Mouse (Mus musculus): ENCODE results near the gene Car5b. TPM values are rescaled to one million over a fixed set of nuclear protein-coding genes. Genes with fewer than 3 reads are reported as not detected.
A peak's percentile ranks its signal among the peaks of the same experiment; 100 is the strongest.

Car5b gene
- total RNA-seq, 2 experiments from 2014 or later: 2.8 to 2.9 TPM

- intact Hi-C loops (cut with DNase I): no loop called here
- no peak for DNase-seq (ENCODE audit: low spot score in 2 of 2)
These were observed 45.7 kb downstream of the Car5b start for GRCm38 (mm10) chrX:163982129-163982528.

GRCm38 (mm10) chrX:163981500-163981899 is 46.3 kb downstream of the Car5b start:
- DNase-seq (ENCODE audit: low spot score in 2 of 2): no peak
- intact Hi-C loops (cut with DNase I): no loop called here

GRCm38 (mm10) chrX:163981092-163981491 is 46.7 kb downstream of the Car5b start:
- intact Hi-C loops (cut with DNase I): no loop called here
- no peak for DNase-seq (ENCODE audit: low spot score in 2 of 2)

GRCm38 (mm10) chrX:163958467-163958875 is 69.3 kb downstream of the Car5b start, which contains the start of gene Zrsr2:
TSS of gene Zrsr2 (minus strand) at chrX:163958661.
- DNase-seq (ENCODE audit: low spot score in 2 of 2): peak; percentile 67 to 83
- intact Hi-C loops (cut with DNase I): loop anchor here (5.0 kb wide), 2 partner anchors 51 to 119 kb away; partner anchors contain the start of genes Ap1s2 and Siah1b

GRCm38 (mm10) chrX:163957803-163958466 is 69.9 kb downstream of the Car5b start:
- intact Hi-C loops (cut with DNase I): loop anchor here (5.0 kb wide), 2 partner anchors 51 to 119 kb away; partner anchors contain the start of genes Ap1s2 and Siah1b
- peak in 1 of 2 experiments; percentile 55 for DNase-seq (ENCODE audit: low spot score in 2 of 2)

- intact Hi-C loops (cut with DNase I): loop anchor here (5.0 kb wide), 2 partner anchors 50 to 120 kb away; partner anchors contain the start of genes Ap1s2 and Siah1b
- DNase-seq (ENCODE audit: low spot score in 2 of 2): no peak
These were observed 70.4 kb downstream of the Car5b start for GRCm38 (mm10) chrX:163957381-163957780.

GRCm38 (mm10) chrX:163951618-163952017 is 76.2 kb downstream of the Car5b start:
- intact Hi-C loops (cut with DNase I): no loop called here
- no peak for DNase-seq (ENCODE audit: low spot score in 2 of 2)

- no peak for DNase-seq (ENCODE audit: low spot score in 2 of 2)
- intact Hi-C loops (cut with DNase I): loop anchor here (5.0 kb wide), 1 partner anchor 123 kb away; no protein-coding TSS in a partner anchor
These were observed 83.4 kb downstream of the Car5b start for GRCm38 (mm10) chrX:163944381-163944780.

GRCm38 (mm10) chrX:163938587-163938986 is 89.2 kb downstream of the Car5b start:
- DNase-seq (ENCODE audit: low spot score in 2 of 2): peak; percentile 43 to 44
- intact Hi-C loops (cut with DNase I): no loop called here

- no peak for DNase-seq (ENCODE audit: low spot score in 2 of 2)
- intact Hi-C loops (cut with DNase I): no loop called here
These were observed 93.1 kb downstream of the Car5b start for GRCm38 (mm10) chrX:163934731-163935130.

- no peak for DNase-seq (ENCODE audit: low spot score in 2 of 2)
- intact Hi-C loops (cut with DNase I): no loop called here
These were observed 98.2 kb downstream of the Car5b start for GRCm38 (mm10) chrX:163929550-163929949.

Other genes with a start within 250 kb of the Car5b start
- 10 to 100 TPM; 25.2 to 37.2 TPM for gene Ap1s2, start 119.0 kb downstream of the Car5b start, total RNA-seq (2021)
- gene Zrsr2, start 69.3 kb downstream of the Car5b start, total RNA-seq (2021): 10 to 100 TPM; 37.7 to 57.0 TPM
- 10 to 100 TPM; 10.8 to 11.1 TPM for gene Siah1b, start 48.5 kb upstream of the Car5b start, total RNA-seq (2021)
- gene Cltrn, start 60.8 kb upstream of the Car5b start, total RNA-seq (2021): not detected
- 1 to 10 TPM; 1.6 to 1.8 TPM for gene Ace2, start 111.3 kb upstream of the Car5b start, total RNA-seq (2021)
- gene Bmx, start 230.2 kb upstream of the Car5b start, total RNA-seq (2021): 1 to 10 TPM in 1 of 2 experiments, under 1 TPM in 1; 0.93 to 1.0 TPM
- gene Pir, start 241.4 kb upstream of the Car5b start, total RNA-seq (2021): 1 to 10 TPM; 3.7 to 3.9 TPM